Mouse (Mus musculus) right cerebral cortex, postnatal 25 days (tissue): Measurements from ENCODE around the gene Srcin1.

Experiments used
- DNase-seq: peaks from one replicate; pipeline ENCODE4 v3.0.0; 2022

The Srcin1 gene

GRCm38 (mm10) chr11:97548757-97549156, 27.2 kb downstream of the Srcin1 start:
- no peak for DNase-seq

- DNase-seq: no peak
Observed at GRCm38 (mm10) chr11:97547957-97548706, 27.9 kb downstream of the Srcin1 start.

GRCm38 (mm10) chr11:97546804-97547411, 29.1 kb downstream of the Srcin1 start:
- peak; percentile 44 for DNase-seq

- no peak for DNase-seq
Observed at GRCm38 (mm10) chr11:97545808-97546560, 30.0 kb downstream of the Srcin1 start.

GRCm38 (mm10) chr11:97543883-97544282, 32.1 kb downstream of the Srcin1 start:
- DNase-seq: no peak

- DNase-seq: no peak
Observed at GRCm38 (mm10) chr11:97543181-97543733, 32.7 kb downstream of the Srcin1 start.

- DNase-seq: no peak
Observed at GRCm38 (mm10) chr11:97542171-97543150, 33.5 kb downstream of the Srcin1 start.

- DNase-seq: no peak
Observed at GRCm38 (mm10) chr11:97540604-97541003, 35.4 kb downstream of the Srcin1 start.

GRCm38 (mm10) chr11:97540136-97540535, 35.9 kb downstream of the Srcin1 start:
- DNase-seq: no peak

- no peak for DNase-seq
Observed at GRCm38 (mm10) chr11:97539622-97540021, 36.4 kb downstream of the Srcin1 start.

- no peak for DNase-seq
Observed at GRCm38 (mm10) chr11:97537580-97538089, 38.4 kb downstream of the Srcin1 start.

GRCm38 (mm10) chr11:97536835-97537579, 39.0 kb downstream of the Srcin1 start:
- no peak for DNase-seq

GRCm38 (mm10) chr11:97536083-97536747, 39.8 kb downstream of the Srcin1 start:
- no peak for DNase-seq

GRCm38 (mm10) chr11:97535660-97536059, 40.3 kb downstream of the Srcin1 start:
- DNase-seq: no peak

- no peak for DNase-seq
Observed at GRCm38 (mm10) chr11:97535308-97535630, 40.7 kb downstream of the Srcin1 start.

GRCm38 (mm10) chr11:97534442-97535307, 41.3 kb downstream of the Srcin1 start:
- peak; percentile 72 for DNase-seq

- no peak for DNase-seq
Observed at GRCm38 (mm10) chr11:97533653-97534052, 42.3 kb downstream of the Srcin1 start.

GRCm38 (mm10) chr11:97532950-97533582, 42.9 kb downstream of the Srcin1 start:
- DNase-seq: no peak

GRCm38 (mm10) chr11:97532354-97532753, 43.6 kb downstream of the Srcin1 start:
- DNase-seq: no peak
